In the genomic region with DNA sequence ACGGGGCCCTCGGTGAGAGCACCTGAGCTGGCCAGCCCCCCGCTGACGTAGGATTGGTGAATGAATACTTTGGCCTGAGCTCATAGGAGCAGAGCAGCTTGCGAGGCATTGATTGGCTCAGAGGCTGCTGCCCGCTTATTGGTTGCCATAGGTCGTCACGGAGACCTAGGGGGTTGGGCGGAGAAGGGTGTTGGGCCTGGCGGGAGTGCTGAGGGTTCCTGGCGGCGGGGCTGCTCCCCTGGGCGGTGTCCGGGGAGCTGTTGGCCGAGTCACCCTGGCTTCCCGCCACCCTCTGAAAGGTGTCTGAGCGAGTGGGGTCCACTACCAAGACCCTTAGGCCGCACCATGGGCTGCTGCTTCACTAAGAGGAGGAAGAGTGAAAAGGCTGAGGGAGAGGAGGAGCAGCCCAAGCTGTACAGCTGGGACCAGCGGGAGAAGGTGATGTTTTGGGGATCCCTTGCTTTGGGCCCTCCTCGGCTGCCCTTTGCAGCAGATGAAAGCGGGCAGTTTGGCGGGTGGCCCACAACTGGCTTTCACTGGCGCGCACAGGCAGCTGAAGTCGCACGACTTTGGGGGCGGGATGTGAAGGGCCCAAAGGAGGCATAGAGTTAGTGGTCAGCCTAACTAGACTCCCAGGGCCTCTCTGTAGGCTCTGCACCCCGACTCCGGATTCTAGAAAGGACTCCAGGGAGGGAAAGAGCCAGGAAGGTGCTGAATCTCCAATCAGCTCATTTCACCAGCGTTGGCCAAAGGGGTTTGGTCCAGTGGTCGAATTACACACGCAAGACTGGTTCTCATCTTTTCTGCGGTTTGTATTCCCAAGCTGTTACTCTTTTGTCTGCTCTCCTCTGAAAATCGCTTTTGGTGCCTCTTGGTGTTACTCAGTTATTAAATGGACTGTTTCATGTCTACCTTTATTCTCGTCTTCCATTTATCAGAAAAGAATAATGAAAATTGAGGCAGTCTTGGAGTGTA, we compare ENCODE assay signal across 8 mouse cellular contexts. TPM values are rescaled to one million over a fixed set of nuclear protein-coding genes. Genes with fewer than 3 reads are reported as not detected.
A peak's percentile ranks its signal among the peaks of the same experiment; 100 is the strongest.
DNase-seq lines count a peak whose midpoint lies in the region; ATAC-seq and TF ChIP-seq lines count a peak whose summit lies in the region.

TSS of gene Rp2 (plus strand) at position 91 of the 975 bp plus-strand sequence.

- peaks cover 3 to 4% of the 10 kb centered on the region in 2 experiments for H3K4me1 ChIP-seq in MEL (ENCODE audit: control insufficient read depth in 1 of 2, insufficient read depth in 2 of 2, low read length in 2 of 2)
- no peaks in the 10 kb centered on the region for H3K4me1 ChIP-seq in cerebellum, adult 2 months (ENCODE audit: control insufficient read depth, insufficient read depth, low read length)
- H3K4me1 ChIP-seq in forebrain, postnatal 0 days (ENCODE audit: insufficient read depth), result no peaks in the 10 kb centered on the region
- H3K4me1 ChIP-seq in lung, embryonic 16.5 days (replicated peaks; ENCODE audit: control insufficient read depth, insufficient read depth, low read length), result peaks cover 3% of the 10 kb centered on the region; the same call in 1 of the 2 replicates

- H3K36me3 ChIP-seq in MEL (ENCODE audit: control insufficient read depth in 1 of 2, insufficient read depth in 2 of 2, low read length in 2 of 2), result peaks cover 0 to 19% of the 10 kb centered on the region in 2 experiments; a peak in 2 of 4 replicates
- no peaks in the 10 kb centered on the region for H3K36me3 ChIP-seq in forebrain, postnatal 0 days (ENCODE audit: insufficient read depth)
- no peaks in the 10 kb centered on the region for H3K36me3 ChIP-seq in lung, embryonic 16.5 days (ENCODE audit: control insufficient read depth, insufficient read depth, low read length)

- peak within 1 kb of the TSS; percentile 57 for H3K4me2 ChIP-seq in forebrain, postnatal 0 days (ENCODE audit: low read depth)
- H3K4me2 ChIP-seq in lung, embryonic 16.5 days (ENCODE audit: low read depth, low read length), result peak within 1 kb of the TSS; percentile 61

- H3K27me3 ChIP-seq in MEL (ENCODE audit: control insufficient read depth in 1 of 2, insufficient read depth in 2 of 2, low read length in 2 of 2), result no peaks in the 10 kb centered on the region
- H3K27me3 ChIP-seq in cerebellum, adult 2 months (ENCODE audit: control insufficient read depth, insufficient read depth, low read length), result no peaks in the 10 kb centered on the region
- H3K27me3 ChIP-seq in forebrain, postnatal 0 days (ENCODE audit: insufficient read depth, low read length), result no peaks in the 10 kb centered on the region
- H3K27me3 ChIP-seq in lung, embryonic 16.5 days (ENCODE audit: control insufficient read depth, insufficient read depth, low read depth, low read length), result no peaks in the 10 kb centered on the region

- TF ChIP-seq EP300 in MEL (IDR thresholded peaks at IDR 0.05; ENCODE audit: low read depth in 1 of 2, low read length in 2 of 2), result no peak; a peak in 1 of 4 replicates

- WGBS in cerebellum, adult 2 months, result 8% methylated on average over 32 of the region's 35 CpGs
- WGBS in forebrain, postnatal 0 days, result 20% methylated on average over 35 of the region's 35 CpGs
- WGBS in lung, embryonic 16.5 days, result 13% methylated on average over 35 of the region's 35 CpGs

- peak; percentile 100 for ATAC-seq in forebrain, postnatal 0 days
- peak; percentile 100 for ATAC-seq in lung, embryonic 16.5 days (ENCODE audit: low read depth)

- H3K9me3 ChIP-seq in MEL (replicated peaks; ENCODE audit: insufficient read depth, low read length), result no peaks in the 10 kb centered on the region
- no peaks in the 10 kb centered on the region for H3K9me3 ChIP-seq in forebrain, postnatal 0 days (ENCODE audit: low read length)
- H3K9me3 ChIP-seq in lung, embryonic 16.5 days (ENCODE audit: control insufficient read depth, low read length), result no peaks in the 10 kb centered on the region

- H3K4me3 ChIP-seq in MEL (ENCODE audit: control insufficient read depth in 1 of 2, insufficient read depth in 1 of 2, low read depth in 2 of 2, low read length in 2 of 2), result peak within 1 kb of the TSS; percentile 87 to 98
- peak within 1 kb of the TSS; percentile 93 for H3K4me3 ChIP-seq in cerebellum, adult 2 months (replicated peaks; ENCODE audit: insufficient read depth, low read depth, low read length)
- H3K4me3 ChIP-seq in forebrain, postnatal 0 days (ENCODE audit: low read depth, low read length), result peak within 1 kb of the TSS; percentile 60
- peak within 1 kb of the TSS; percentile 69 for H3K4me3 ChIP-seq in lung, embryonic 16.5 days (ENCODE audit: low read length)

- no peak for TF ChIP-seq CTCF in MEL (IDR thresholded peaks at IDR 0.05 in 2 of 3, conservative IDR thresholded peaks at IDR 0.05 in 1 of 3; ENCODE audit: control insufficient read depth in 1 of 3, insufficient read depth in 1 of 3, low read depth in 2 of 3, low read length in 3 of 3, poor library complexity in 1 of 3, severe bottlenecking in 1 of 3)
- no peak for TF ChIP-seq CTCF in cerebellum, adult 2 months (IDR thresholded peaks at IDR 0.05; ENCODE audit: borderline replicate concordance, insufficient read depth, low read depth, low read length)
- no peak for TF ChIP-seq CTCF in forebrain, postnatal 0 days (IDR thresholded peaks at IDR 0.05; ENCODE audit: low read depth)

- peak within 1 kb of the TSS; percentile 81 for H3K9ac ChIP-seq in MEL (ENCODE audit: control insufficient read depth, low read depth, low read length, poor library complexity, severe bottlenecking)
- H3K9ac ChIP-seq in forebrain, postnatal 0 days, result peak within 1 kb of the TSS; percentile 64
- peak within 1 kb of the TSS; percentile 82 for H3K9ac ChIP-seq in lung, embryonic 16.5 days (ENCODE audit: low read length)

- H3K79me2 ChIP-seq in MEL (ENCODE audit: control insufficient read depth, insufficient read depth, low read length, poor library complexity), result peaks cover 4% of the 10 kb centered on the region

- TF ChIP-seq POLR2A in MEL (IDR thresholded peaks at IDR 0.05; ENCODE audit: control insufficient read depth in 1 of 2, insufficient read depth in 1 of 2, low read depth in 1 of 2, low read length in 2 of 2, poor library complexity in 1 of 2), result peak; percentile 68 to 70; a peak in 3 of 4 replicates
- TF ChIP-seq POLR2A in cerebellum, adult 2 months (IDR thresholded peaks at IDR 0.05; ENCODE audit: borderline replicate concordance, insufficient read depth, low read length), result peak; percentile 51; the same call in 1 of the 2 replicates

- DNase-seq in MEL (ENCODE audit: low read depth, low spot score), result peak; percentile 96
- peak; percentile 80 to 91 for DNase-seq in cerebellum, adult 2 months
- peak; percentile 86 for DNase-seq in forebrain, postnatal 0 days
- DNase-seq in heart, postnatal 4 days, result peak; percentile 81
- DNase-seq in layer of hippocampus, adult 9-10 months (ENCODE audit: low spot score), result peak; percentile 55
- DNase-seq in ovary, postnatal 10 days (ENCODE audit: low spot score), result peak; percentile 45
- peak; percentile 72 to 77 for DNase-seq in thymus, postnatal 10 days (ENCODE audit: low spot score in 2 of 2)

- peak within 1 kb of the TSS; percentile 4 for H3K27ac ChIP-seq in MEL (ENCODE audit: control insufficient read depth, low read depth, low read length)
- H3K27ac ChIP-seq in cerebellum, adult 2 months (ENCODE audit: insufficient read depth, low read length), result peak within 1 kb of the TSS; percentile 82
- H3K27ac ChIP-seq in forebrain, postnatal 0 days (ENCODE audit: low read depth, low read length), result peak within 1 kb of the TSS; percentile 45; the same call in 1 of the 2 replicates
- H3K27ac ChIP-seq in lung, embryonic 16.5 days (ENCODE audit: low read length), result peak within 1 kb of the TSS; percentile 73

- no peak for TF ChIP-seq RAD21 in MEL (IDR thresholded peaks at IDR 0.05; ENCODE audit: low read depth, low read length)

TF ChIP-seq in MEL, 35 proteins besides CTCF, POLR2A, EP300 and RAD21 (continues in another document):
- TF ChIP-seq USF1 (IDR thresholded peaks at IDR 0.05; ENCODE audit: low read depth, low read length) (no peak), POLR2AphosphoS5 (IDR thresholded peaks at IDR 0.05; ENCODE audit: borderline replicate concordance, low read depth, low read length) (no peak), MXI1 (IDR thresholded peaks at IDR 0.05; ENCODE audit: low read depth, low read length) (peak; percentile 40; the same call in 1 of the 2 replicates), TAL1 (IDR thresholded peaks at IDR 0.05; ENCODE audit: low read length) (no peak), MAFK (IDR thresholded peaks at IDR 0.05; ENCODE audit: borderline replicate concordance, low read depth, low read length) (no peak), KAT2A (conservative IDR thresholded peaks at IDR 0.05; ENCODE audit: low read depth, low read length) (no peak), MAX (IDR thresholded peaks at IDR 0.05; ENCODE audit: low read length) (no peak), ZNF384 (IDR thresholded peaks at IDR 0.05; ENCODE audit: low read depth, low read length) (no peak), ZMIZ1 (IDR thresholded peaks at IDR 0.05; ENCODE audit: low read depth, low read length) (no peak), NRF1 (IDR thresholded peaks at IDR 0.05; ENCODE audit: insufficient read depth, low read depth, low read length, poor library complexity, severe bottlenecking) (no peak), HCFC1 (IDR thresholded peaks at IDR 0.05; ENCODE audit: low read depth, low read length) (peak; percentile 64), RCOR1 (IDR thresholded peaks at IDR 0.05; ENCODE audit: low read depth, low read length) (no peak), ELF1 (IDR thresholded peaks at IDR 0.05; ENCODE audit: low read depth, low read length) (peak; percentile 35; the same call in 1 of the 2 replicates), GABPA (IDR thresholded peaks at IDR 0.05; ENCODE audit: low read depth, low read length) (no peak), POLR2AphosphoS2 (IDR thresholded peaks at IDR 0.05; ENCODE audit: low read length) (no peak; the same call in 1 of the 2 replicates), SIN3A (IDR thresholded peaks at IDR 0.05; ENCODE audit: low read length) (peak; percentile 48; the same call in 1 of the 2 replicates), JUND (IDR thresholded peaks at IDR 0.05; ENCODE audit: low read depth, low read length) (no peak), NELFE (IDR thresholded peaks at IDR 0.05; ENCODE audit: low read depth, low read length) (peak; percentile 57; the same call in 1 of the 2 replicates), ETS1 (IDR thresholded peaks at IDR 0.05; ENCODE audit: low read depth, low read length) (0 out of 2 replicates have a peak, but pooled peaks have one; percentile 29)

RNA-seq across cellular contexts. Expression of gene Rp2, which starts in this region (rescaled TPM):
- 15.7 and 16.8 TPM in 2 replicates for total RNA-seq in MEL (2012; rRNA removed)
- 1 to 10 TPM in 1 of 2 experiments, not detected in 1; 10.0 TPM for polyA plus RNA-seq in MEL (2012; ENCODE audit: insufficient read depth in 1 of 2, insufficient read length in 2 of 2, low read depth in 1 of 2, low replicate concordance in 2 of 2, missing spikeins in 1 of 2)
- 10.5 and 11.2 TPM in 2 replicates for polyA plus RNA-seq in cerebellum, adult 2 months (2012; rRNA removed)
- total RNA-seq in forebrain, postnatal 0 days (2014; rRNA removed), result 19.2 and 20.2 TPM in 2 replicates
- 6.7 and 9.9 TPM in 2 replicates for polyA plus RNA-seq in forebrain, postnatal 0 days (2015; fragmentation: Nextera tagmentation; extraction: Ambion mirVana)
- total RNA-seq in heart, postnatal 4 days (2021), result 10 to 100 TPM; 15.6 to 16.6 TPM
- 22.2 and 22.9 TPM in 2 replicates for polyA plus RNA-seq in lung, embryonic 16.5 days (2015; fragmentation: Nextera tagmentation; extraction: Ambion mirVana)

Comparison
In these comparisons a context has a peak if more than half of its experiments do, and no peak if none do; other contexts are left out.
1. Peak in every context shown above with its lines: DNase-seq, ATAC-seq, H3K4me3 ChIP-seq and H3K27ac ChIP-seq.
2. DNase-seq: peak in every context shown above with its lines; median percentile 96 in MEL; 86 in forebrain, postnatal 0 days; 86 in cerebellum, adult 2 months; 81 in heart, postnatal 4 days; 74 in thymus, postnatal 10 days; 55 in layer of hippocampus, adult 9-10 months; 45 in ovary, postnatal 10 days.
3. H3K27ac ChIP-seq: peak in every context shown above with its lines; median percentile 82 in cerebellum, adult 2 months; 73 in lung, embryonic 16.5 days; 45 in forebrain, postnatal 0 days; 4 in MEL.